Mouse (Mus musculus): ENCODE data around the gene Spen. TPM values are rescaled to one million over a fixed set of nuclear protein-coding genes. Genes with fewer than 3 reads are reported as not detected.
A peak's percentile ranks its signal among the peaks of the same experiment; 100 is the strongest.
"Not testable (repeated sequence)": the region's sequence is repeated elsewhere in the genome, so short reads cannot be mapped to it uniquely, and the experiment has no call there.

Gene Spen
- 10 to 100 TPM in 2 of 3 experiments, 1 to 10 TPM in 1; 8.6 to 17.1 (median 14.3) TPM for polyA plus RNA-seq (2017; shearing (Covaris generic))

DNA sequence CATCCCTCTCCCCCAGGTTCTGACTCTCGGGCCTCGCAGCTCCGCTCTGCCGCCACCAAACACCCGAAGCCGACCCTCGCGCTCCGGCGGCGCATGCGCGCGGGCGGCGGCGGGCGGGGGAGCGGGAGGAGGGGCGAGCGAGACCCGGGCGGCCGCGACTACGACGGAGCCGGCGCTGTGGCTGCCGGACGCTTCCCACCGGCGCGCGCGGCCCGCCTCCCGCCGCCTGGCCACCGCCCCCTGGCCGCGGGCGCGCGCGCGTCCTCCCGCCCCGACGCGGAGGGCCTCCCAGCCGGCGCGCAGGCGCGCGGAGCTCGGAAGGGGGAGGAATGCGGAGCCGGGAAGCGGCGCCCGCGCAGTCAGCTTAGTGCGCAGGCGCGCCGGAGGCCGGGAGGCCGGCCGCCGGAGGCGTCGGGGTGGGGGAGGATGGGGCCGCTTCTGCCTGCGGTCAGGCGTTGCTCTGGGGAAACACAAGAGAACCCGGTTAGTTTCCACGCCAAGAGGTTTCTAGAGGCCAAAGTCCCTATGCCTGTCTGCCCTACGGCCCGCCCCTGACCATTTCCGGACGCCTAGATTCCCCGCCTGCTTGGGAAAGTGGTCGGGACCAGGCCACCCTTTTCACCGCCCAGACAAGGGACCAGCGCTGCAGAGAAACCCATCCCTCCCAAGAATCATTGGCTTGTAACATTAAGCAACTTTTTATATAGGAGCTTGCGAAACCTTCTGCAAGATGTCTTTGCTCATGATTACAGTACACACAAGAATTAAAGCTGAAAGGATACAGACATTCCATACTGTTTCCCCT is at the start of gene Spen:
Spen (minus strand) TSS at position 190 of the 805 bp plus-strand sequence.
- ATAC-seq = peak; percentile 69

DNA sequence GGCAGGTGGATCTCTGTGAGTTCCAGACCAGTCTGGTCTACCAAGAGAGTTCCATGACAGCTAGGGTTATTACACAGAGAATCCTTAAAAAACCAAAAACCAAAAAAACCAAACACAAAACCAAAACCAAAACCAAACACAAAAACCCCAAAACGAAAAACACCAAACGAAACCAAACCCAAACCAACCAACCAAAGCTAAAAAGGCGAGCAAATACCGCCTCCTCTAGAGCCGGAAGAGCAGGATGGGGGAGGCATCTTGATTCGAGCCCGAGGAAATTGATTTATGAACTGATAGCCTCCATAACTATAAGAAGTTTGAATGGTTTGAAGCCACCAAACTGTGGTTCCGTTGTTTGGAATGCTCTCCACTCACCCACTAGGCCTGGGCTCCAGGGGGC is 45.5 kb upstream of the Spen start:
- ATAC-seq = peak; percentile 77

DNA sequence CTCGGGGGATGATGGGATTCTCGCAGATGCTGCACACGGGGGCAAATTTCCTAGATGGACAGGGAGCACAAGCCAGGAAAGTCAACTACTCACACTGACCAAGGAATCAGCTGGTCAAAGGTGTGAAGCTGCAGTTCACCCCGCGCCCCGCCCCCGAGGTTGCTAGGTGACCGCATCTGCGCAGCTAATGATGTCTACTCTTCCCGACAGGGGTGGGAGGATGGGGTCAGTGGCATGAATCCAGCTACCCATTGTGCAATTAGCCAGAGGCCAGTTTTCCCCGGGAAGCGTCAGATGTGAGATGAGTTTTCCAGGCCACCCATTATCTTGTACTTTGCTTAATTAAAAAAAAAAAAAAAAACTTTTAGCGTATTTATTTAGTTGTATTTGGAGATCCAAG is 42.7 kb upstream of the Spen start:
- no peak for ATAC-seq

DNA sequence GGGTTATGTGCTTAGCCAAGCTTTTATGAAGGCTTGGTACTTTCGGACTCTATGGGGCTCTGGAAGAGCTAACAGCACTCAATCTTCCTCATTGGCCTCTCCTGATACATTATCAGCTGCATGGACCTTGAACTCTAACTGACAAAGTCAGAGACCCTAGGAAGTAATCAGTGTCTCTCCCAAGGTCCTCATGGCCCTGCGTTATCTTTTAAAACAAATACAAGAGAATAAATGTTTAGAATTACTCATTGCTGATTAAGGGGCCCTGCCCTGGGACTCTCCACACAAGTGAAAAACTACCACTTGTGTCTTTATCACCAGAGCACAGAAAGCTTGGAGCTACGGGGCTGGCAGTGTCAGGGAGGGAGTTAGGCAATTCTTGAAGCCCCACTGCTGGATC is 40.4 kb upstream of the Spen start:
- ATAC-seq = no peak

DNA sequence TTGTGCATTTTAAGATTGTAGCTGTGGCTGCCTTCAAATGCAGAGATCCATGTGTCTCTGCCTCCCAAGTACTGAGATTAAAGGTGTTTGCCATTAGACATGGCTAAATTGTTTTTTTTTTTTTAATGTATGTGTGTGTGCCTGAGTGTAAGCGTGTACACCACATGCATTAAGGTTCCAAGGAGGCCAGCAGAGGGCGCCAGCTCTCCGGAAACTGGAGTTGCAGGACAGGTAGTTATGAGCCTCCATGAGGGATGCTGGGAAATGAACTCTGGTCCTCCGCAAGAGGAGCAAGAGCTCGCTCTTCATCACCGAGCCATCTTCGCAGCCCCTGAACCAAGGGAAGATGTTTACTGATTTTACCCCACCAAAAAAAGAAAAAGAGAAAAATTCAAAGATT is 38.5 kb upstream of the Spen start:
- no peak for ATAC-seq

DNA sequence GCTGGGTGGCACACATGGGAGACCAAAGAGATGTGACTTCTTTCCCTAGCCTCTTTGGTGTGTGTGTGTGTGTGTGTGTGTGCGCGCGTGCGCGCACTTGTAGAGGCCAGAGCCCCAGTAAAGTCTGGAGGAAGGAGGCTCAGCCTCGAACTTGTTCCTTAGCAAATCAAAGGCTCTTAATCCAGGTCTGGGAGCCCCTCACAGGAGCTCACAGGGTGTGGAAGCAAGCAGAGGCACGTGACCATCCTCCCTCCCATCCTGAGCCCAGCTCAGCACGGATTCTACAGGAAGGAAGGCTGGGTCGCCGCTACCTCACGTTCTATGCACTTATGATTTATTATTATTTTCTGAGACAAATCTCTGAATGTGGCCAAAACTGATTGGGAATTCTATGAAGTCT is 38.0 kb upstream of the Spen start:
- ATAC-seq = no peak

DNA sequence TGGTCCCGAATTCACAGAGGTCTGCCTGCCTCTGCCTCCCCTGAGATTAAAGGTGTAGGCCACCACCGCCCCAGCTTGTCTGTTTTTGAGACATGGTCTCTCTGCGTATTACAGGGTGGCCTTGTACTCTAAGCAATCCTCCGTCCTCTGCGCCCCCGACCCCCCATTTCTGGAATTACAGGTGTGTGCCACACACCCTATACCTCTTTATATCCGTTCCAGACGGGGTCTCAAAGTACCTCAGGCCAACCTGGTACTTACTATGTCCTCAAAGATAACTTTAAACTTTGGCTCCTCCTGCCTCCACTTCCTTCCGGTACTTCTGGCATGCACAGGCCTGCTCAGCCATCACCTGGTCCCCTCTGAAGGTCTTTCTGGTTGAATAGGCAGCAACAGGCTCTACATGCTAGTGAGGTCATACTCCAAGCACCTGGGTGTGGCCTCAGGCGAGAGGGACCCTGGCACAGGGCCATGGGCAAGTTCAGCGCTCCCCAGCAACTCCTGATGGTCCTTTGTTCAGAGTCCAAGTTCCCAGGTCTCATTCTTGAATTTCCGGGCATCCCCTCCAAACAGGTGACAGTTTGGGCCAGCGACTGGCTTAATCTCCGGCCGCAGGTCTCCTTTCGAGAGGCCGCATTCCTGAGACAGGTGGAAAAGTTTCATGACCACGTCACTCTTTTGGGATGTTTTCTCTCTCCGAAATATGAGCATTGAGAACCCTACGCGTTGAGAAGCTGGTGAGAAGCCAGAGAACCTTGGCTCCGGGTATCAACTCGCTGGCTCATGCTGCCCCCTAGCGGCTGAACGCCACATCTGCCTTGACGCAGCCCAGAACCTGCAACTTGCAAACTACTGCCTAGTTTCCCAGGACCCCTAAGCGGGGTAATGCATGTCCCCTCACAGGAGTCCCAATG is 36.6 kb upstream of the Spen start:
- ATAC-seq = peak; percentile 73

DNA sequence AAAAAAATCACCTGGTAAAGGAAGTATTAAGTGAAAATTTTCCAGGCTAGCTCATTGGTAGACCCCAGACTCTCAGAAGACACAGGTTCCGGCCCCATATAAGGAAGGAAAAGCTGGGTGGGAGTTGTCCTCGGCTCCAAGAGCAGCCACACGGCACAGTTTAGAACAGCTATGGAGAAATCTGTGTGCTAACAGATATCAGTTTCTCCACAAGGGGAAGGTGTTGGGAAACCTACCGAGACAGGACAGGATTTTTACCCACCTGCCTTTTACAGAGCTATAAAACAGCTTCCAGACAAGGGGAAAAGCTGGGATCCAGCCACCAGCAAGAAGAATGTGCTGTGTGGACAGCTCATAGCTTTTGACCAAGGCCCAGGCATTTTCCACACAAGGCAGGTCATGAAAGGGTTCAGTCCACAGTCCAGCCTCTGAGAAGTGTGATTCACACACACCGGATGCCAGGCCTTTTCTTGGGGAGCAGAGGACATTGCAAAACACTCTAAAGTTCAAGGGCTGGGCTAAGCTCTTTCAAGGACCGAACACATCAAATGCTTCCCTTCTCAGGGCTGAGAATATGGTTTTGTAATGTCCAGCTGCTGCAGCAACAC is 35.1 kb upstream of the Spen start:
- no peak for ATAC-seq

DNA sequence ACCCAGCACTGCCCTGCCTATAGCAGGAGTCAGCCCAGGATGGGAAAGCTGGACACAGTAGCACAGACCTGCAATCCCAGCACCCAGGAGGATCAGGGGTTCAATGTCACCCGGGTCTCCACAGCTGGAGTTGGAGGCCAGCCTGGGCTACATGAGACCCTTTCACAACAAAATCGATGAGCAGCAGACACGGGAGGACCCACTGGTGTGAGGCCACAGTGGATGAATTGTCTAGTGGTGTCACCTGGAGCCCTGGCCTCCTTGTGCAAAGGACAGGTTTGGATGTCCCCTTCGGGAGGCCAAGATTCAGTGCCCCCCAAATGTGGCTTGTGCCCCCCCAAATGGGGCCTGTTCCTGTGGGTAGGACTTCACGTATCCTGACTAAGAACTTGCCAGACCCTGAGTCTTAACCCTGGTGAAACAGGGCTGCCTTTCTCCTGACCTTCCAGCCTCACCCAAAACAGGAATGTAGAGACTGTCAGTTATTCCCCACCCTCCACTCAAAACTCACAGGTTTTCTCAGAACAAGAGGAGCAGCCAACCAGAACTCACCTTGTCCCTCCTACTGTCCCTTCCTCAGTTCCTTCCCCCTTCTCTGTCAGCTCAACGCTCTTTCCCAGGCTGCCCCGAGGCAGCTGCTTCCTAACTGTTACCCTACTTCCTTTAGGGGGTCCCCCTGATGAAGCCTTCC is 34.4 kb upstream of the Spen start:
- ATAC-seq = no peak

DNA sequence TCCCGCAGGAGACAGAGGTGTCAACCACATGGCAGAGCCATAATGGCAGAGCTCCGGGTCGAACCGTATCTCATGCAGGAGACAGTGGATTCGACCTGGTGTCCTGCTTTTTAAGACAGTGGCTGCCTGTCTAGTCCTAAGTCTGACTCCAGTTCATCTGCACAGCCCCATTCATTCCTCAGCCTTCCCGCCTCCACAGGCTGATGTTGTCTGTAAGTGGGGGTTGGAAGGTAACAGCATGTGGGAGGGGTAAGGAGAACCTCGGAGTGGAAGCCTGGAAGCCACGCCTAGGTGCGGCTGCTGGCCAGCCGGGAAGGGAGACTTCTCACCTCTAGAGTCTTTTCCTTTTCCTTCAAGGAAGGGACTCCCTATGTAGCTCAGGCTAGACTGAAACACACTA is 33.5 kb upstream of the Spen start:
- no peak for ATAC-seq

DNA sequence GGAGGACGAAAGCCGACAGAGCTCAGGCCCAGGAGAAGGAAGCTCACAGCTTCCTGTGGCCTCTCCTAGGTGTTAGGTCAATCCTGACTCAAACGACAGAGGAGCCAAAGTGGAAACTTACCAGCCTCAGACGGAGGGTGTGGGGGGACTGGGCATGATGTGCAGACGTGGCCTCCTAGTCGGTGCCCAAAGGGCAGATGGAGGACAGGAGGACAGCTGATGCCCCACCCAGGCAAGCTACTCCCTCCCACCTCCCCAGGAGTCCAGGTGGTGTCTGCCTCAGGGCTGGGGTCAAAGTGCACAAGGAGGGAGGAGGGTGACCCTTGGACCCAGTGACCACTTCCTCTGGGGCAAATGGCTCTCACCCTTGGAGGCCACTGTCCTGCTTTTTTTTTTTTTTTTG is 32.9 kb upstream of the Spen start:
- ATAC-seq = no peak

DNA sequence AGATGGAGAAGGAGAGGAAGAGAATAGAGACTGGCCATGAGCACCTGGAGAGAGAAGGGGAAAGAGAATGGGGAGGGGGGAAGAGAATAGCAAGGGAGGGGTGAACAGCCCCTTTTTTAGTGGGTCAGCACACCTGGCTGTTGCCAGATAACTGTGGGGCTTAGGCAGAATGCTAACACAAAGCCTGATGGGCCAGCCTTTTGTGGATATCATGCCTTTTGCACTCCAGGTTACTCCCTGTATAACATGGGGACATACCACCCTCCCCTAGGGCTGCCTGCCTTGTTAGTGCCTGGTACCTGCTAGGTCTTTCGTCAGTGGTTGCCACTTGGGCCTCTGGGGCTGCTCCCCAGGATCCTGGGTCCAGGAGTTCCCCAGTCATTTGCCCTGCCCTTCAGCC is 32.4 kb upstream of the Spen start:
- ATAC-seq = no peak

DNA sequence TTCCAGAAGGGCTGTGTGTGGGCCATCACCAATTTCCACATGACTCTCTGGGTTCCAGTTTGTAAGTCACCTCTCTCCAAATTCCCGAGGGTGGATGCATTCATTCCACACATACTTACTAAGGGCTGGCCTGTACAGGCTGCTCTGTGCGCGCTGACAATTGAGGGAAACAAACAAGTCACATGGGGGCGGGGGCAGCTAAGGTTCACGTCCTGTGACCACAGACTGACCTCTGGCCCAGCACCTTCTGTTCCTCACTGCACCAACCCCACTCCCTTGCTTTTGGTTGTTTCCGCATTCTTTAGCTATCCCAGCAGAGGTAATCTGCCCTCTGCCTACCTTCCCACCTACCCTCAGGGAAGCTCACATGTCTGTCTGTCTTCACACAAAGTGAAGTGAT is 31.6 kb upstream of the Spen start:
- ATAC-seq = no peak

DNA sequence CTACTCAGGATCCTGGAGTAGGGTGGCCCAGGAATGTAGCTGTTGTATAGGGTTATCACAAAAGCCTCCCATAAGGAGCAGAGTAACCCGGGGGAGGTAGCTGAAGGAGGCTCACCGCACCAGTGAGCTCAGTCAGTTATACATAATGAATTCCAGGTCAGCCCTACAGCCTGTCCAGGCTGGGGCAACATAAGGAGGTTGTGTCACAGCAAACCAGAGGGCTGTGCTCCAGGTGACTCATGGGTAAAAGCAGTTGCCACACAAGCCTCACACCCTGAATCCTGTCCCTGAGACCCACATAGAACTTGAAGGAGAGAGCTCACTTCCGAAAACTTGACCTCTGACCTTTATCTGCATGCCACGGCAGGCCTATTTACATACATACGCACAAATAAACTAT is 30.6 kb upstream of the Spen start:
- no peak for ATAC-seq

DNA sequence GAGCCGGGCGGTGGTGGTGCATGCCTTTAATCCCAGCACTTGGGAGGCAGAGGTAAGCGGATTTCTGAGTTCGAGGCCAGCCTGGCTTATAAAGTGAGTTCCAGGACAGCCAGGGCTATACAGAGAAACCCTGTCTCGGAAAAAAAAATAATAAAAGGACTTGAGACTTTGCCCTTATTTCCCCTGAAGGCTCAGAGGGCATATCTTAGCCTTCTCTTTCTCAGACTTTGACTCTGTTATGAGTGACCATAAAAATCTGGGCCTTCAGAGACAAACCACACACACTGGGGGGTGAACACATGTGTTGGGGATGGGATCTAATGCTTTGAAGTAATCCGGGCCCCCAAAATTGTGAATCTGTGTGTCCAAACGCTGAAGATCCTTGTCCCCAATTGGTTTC is 28.8 kb upstream of the Spen start:
- ATAC-seq = not testable (repeated sequence)

DNA sequence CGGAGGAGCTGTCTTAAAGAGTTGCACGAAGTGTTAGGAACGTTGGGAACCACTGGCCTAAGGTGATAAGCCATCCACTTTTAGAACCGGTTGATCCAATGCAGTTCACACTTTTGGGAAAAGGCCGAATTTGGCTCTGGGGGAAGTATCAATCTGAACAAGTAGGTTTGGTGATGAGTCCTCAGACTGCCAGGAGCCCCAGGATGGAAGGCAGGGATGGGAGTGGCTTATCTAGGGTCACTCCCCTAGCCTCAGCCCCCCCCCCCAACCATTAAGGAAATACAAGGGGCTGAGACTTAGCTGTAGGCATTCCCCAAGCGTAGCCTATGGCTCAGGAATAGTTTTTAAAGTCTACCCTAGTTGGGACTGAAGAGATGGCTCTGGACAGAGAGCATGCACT is 27.8 kb upstream of the Spen start:
- no peak for ATAC-seq

DNA sequence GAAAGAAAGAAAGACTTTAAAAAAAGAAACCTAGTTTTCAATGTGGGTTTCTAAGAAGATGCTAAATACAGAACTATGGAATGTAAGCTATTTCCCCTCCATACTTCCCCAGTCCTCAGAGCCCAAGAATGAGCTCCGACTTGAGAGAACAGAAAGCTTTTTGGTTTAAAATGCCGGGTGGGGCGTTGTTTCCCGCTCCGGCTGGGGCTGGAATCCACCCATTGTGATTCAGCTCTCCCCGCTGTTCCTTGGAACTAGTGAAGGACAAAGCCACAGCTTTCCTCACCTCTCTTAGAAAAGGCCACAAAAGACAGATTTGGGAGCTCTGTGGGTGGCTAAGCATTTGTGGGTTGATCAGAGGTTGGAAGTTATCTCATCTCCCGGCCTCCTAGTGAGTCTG is 26.9 kb upstream of the Spen start:
- no peak for ATAC-seq

DNA sequence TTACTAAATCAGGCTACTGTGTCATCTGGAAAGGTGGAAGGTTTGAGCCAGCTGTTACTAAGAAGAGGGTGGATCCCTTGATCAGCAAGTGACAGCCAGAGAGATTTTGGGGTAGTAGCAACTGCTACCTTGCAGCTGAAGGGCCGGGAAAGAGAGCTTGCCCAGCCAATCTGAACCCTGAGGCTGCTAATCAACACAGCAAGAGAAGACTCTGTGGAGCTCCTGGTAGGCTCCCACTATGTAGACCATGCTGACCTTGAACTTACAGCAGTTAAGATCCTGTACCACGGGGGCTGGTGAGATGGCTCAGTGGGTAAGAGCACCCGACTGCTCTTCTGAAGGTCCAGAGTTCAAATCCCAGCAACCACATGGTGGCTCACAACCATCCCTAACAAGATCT is 26.3 kb upstream of the Spen start:
- ATAC-seq = no peak

DNA sequence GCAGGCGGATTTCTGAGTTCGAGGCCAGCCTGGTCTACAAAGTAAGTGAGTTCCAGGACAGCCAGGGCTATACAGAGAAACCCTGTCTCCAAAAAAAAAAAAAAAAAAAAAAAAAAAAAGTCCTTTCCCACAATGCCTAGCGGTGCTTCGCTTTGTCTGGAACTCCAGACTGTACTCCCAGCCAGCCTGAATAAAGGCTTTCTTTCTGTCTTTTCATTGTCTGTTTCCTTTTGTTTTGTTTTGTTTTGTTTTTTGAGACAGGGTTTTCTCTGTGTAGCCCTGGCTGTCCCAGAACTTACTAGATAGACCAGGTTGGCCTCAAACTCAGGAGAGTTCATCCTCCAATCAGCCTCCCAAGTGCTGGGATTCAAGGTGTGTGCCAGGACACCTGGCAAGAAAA is 25.8 kb upstream of the Spen start:
- ATAC-seq = no peak

DNA sequence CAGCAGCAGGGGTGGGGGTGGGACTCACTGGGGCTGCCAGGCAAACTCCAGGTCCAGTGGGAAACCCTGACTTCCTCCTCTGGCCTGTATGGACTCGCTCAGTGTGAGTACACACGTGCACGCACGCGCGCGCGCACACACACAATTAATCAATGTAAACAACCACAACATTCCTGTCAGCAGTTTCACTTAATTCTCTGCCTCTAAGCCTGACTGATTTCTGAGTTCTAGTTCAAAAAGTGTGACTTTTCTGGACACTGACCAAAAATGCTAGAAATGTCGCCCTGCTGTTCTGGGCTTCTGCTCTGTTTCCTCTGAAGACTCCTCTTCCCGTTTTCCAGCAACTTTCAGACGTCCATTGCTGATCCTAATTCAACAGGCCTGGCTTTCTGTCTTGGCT is 23.9 kb upstream of the Spen start:
- ATAC-seq = no peak

DNA sequence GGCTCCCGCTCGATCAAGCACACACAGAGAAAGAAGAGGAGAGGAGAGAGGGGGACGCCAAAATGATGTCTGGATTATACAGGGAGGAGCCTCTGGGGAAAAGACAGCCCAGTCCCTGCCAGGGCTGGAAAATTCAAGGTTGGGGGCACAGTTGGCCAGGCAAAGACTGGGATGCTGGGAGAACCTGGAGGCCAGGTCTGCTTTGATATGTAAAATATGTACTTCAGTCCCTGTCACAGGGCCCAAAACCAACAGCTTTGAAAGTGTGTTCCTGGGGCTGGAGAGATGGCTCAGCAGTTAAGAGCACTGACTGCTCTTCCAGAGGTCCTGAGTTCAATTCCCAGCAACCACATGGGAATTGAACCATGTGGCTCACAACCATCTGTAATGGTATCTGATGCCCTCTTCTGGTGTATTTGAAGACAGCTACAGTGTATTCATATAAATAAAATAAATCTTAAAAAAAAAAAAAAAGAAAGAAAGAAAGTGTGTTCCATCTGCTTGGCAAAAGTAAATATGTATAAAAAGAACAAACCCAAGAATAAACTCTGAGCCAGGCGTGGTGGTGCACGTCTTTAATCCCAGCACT is 23.0 kb upstream of the Spen start:
- ATAC-seq = not testable (repeated sequence)

DNA sequence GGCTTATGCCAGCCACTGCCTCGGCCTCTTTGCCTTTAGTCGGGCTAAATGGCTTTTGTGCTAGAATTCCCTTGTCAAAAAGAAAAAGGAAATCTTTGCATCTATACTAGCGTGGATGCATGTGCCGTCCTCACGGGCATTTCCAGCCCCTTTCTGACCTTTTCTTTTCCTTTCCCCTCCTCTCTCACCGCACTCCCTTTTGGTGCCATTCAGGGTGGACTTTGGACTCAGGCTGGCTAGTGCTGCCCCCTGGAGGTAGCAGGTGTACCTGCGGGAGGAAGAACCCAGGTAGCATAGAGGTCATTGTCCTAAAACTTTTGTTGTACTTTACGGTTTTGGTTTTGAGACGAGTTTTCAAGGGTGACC is 21.5 kb upstream of the Spen start:
- peak; percentile 57 for ATAC-seq

Data from inflammation-experienced regulatory T-cells, adult 6 months (primary cell).